Mouse (Mus musculus): ENCODE measurements around the gene Tmem236. TPM values are rescaled to one million over a fixed set of nuclear protein-coding genes. Genes with fewer than 3 reads are reported as not detected.

Gene Tmem236
- polyA plus RNA-seq, 2 experiments: 0.07 to 0.10 TPM

GRCm38 (mm10) chr2:14249839-14250564 lies 75.7 kb downstream of the Tmem236 start:
- WGBS: 72% methylated on average over 3 of the region's 3 CpGs
- H3K9ac ChIP-seq (ENCODE audit: low read depth, low read length, severe bottlenecking): no peak overlapping the region
- no peak for TF ChIP-seq POLR2A (IDR thresholded peaks at IDR 0.05; ENCODE audit: borderline replicate concordance, extremely low read depth, insufficient read depth, insufficient read length)

GRCm38 (mm10) chr2:14251938-14252337 lies 77.6 kb downstream of the Tmem236 start:
- DNase-seq (ENCODE audit: low spot score) (no peak), ATAC-seq (ENCODE audit: low FRiP score, low read depth) (no peak)
- H3K4me1 ChIP-seq (ENCODE audit: control insufficient read depth, insufficient read depth, low read length): no peaks in the 10 kb centered on the region
- no peak overlapping the region for H3K27ac ChIP-seq (replicated peaks; ENCODE audit: low read depth, low read length)
- H3K9me3 ChIP-seq (ENCODE audit: control insufficient read depth, low read length): no peaks in the 10 kb centered on the region
- no peak overlapping the region for H3K9ac ChIP-seq (ENCODE audit: low read depth, low read length, severe bottlenecking)
- no peak overlapping the region for H3K4me3 ChIP-seq (replicated peaks; ENCODE audit: low read length)
- H3K27me3 ChIP-seq (ENCODE audit: control insufficient read depth, insufficient read depth, low read length): no peaks in the 10 kb centered on the region
- 75% methylated on average over 3 of the region's 3 CpGs for WGBS
- H3K36me3 ChIP-seq (ENCODE audit: control insufficient read depth, insufficient read depth, low read length): no peaks in the 10 kb centered on the region
- no peak overlapping the region for H3K4me2 ChIP-seq (replicated peaks; ENCODE audit: low read depth, low read length, severe bottlenecking)
- no peak for TF ChIP-seq POLR2A (IDR thresholded peaks at IDR 0.05; ENCODE audit: borderline replicate concordance, extremely low read depth, insufficient read depth, insufficient read length)

More at GRCm38 (mm10) chr2:14249839-14250564, 75.7 kb downstream of the Tmem236 start:
- no peaks in the 10 kb centered on the region for H3K36me3 ChIP-seq (ENCODE audit: control insufficient read depth, insufficient read depth, low read length)
- H3K27me3 ChIP-seq (ENCODE audit: control insufficient read depth, insufficient read depth, low read length): no peaks in the 10 kb centered on the region
- no peak overlapping the region for H3K27ac ChIP-seq (replicated peaks; ENCODE audit: low read depth, low read length)
- no peak overlapping the region for H3K4me3 ChIP-seq (replicated peaks; ENCODE audit: low read length)
- no peak for DNase-seq (ENCODE audit: low spot score)
- no peaks in the 10 kb centered on the region for H3K9me3 ChIP-seq (ENCODE audit: control insufficient read depth, low read length)
- H3K4me1 ChIP-seq (ENCODE audit: control insufficient read depth, insufficient read depth, low read length): no peaks in the 10 kb centered on the region
- no peak overlapping the region for H3K4me2 ChIP-seq (replicated peaks; ENCODE audit: low read depth, low read length, severe bottlenecking)
- no peak for ATAC-seq (ENCODE audit: low FRiP score, low read depth)

GRCm38 (mm10) chr2:14258345-14258850 lies 84.1 kb downstream of the Tmem236 start:
- Histone ChIP-seq H3K27me3 (ENCODE audit: control insufficient read depth, insufficient read depth, low read length) (no peaks in the 10 kb centered on the region), H3K4me2 (replicated peaks; ENCODE audit: low read depth, low read length, severe bottlenecking) (no peak overlapping the region), H3K4me3 (replicated peaks; ENCODE audit: low read length) (no peak overlapping the region), H3K36me3 (ENCODE audit: control insufficient read depth, insufficient read depth, low read length) (no peaks in the 10 kb centered on the region), H3K9ac (ENCODE audit: low read depth, low read length, severe bottlenecking) (no peak overlapping the region), H3K9me3 (ENCODE audit: control insufficient read depth, low read length) (no peaks in the 10 kb centered on the region), H3K4me1 (ENCODE audit: control insufficient read depth, insufficient read depth, low read length) (no peaks in the 10 kb centered on the region), H3K27ac (replicated peaks; ENCODE audit: low read depth, low read length) (no peak overlapping the region)
- ATAC-seq (ENCODE audit: low FRiP score, low read depth) (no peak), DNase-seq (ENCODE audit: low spot score) (no peak)
- no peak for TF ChIP-seq POLR2A (IDR thresholded peaks at IDR 0.05; ENCODE audit: borderline replicate concordance, extremely low read depth, insufficient read depth, insufficient read length)

GRCm38 (mm10) chr2:14262090-14262489 lies 87.8 kb downstream of the Tmem236 start:
- Histone ChIP-seq H3K36me3 (ENCODE audit: control insufficient read depth, insufficient read depth, low read length) (no peaks in the 10 kb centered on the region), H3K27ac (replicated peaks; ENCODE audit: low read depth, low read length) (no peak overlapping the region), H3K9ac (ENCODE audit: low read depth, low read length, severe bottlenecking) (no peak overlapping the region), H3K27me3 (ENCODE audit: control insufficient read depth, insufficient read depth, low read length) (no peaks in the 10 kb centered on the region), H3K4me2 (replicated peaks; ENCODE audit: low read depth, low read length, severe bottlenecking) (no peak overlapping the region), H3K4me1 (ENCODE audit: control insufficient read depth, insufficient read depth, low read length) (no peaks in the 10 kb centered on the region), H3K9me3 (ENCODE audit: control insufficient read depth, low read length) (no peaks in the 10 kb centered on the region), H3K4me3 (replicated peaks; ENCODE audit: low read length) (no peak overlapping the region)
- DNase-seq (ENCODE audit: low spot score) (no peak), ATAC-seq (ENCODE audit: low FRiP score, low read depth) (no peak)
- TF ChIP-seq POLR2A (IDR thresholded peaks at IDR 0.05; ENCODE audit: borderline replicate concordance, extremely low read depth, insufficient read depth, insufficient read length): no peak
- WGBS: 64% methylated on average over 1 of the region's 1 CpGs

- ATAC-seq (ENCODE audit: low FRiP score, low read depth) (no peak), DNase-seq (ENCODE audit: low spot score) (no peak)
- Histone ChIP-seq H3K36me3 (ENCODE audit: control insufficient read depth, insufficient read depth, low read length) (no peaks in the 10 kb centered on the region), H3K27me3 (ENCODE audit: control insufficient read depth, insufficient read depth, low read length) (no peaks in the 10 kb centered on the region), H3K4me2 (replicated peaks; ENCODE audit: low read depth, low read length, severe bottlenecking) (no peak overlapping the region), H3K9me3 (ENCODE audit: control insufficient read depth, low read length) (no peaks in the 10 kb centered on the region), H3K27ac (replicated peaks; ENCODE audit: low read depth, low read length) (no peak overlapping the region), H3K4me3 (replicated peaks; ENCODE audit: low read length) (no peak overlapping the region), H3K4me1 (ENCODE audit: control insufficient read depth, insufficient read depth, low read length) (no peaks in the 10 kb centered on the region), H3K9ac (ENCODE audit: low read depth, low read length, severe bottlenecking) (no peak overlapping the region)
- TF ChIP-seq POLR2A (IDR thresholded peaks at IDR 0.05; ENCODE audit: borderline replicate concordance, extremely low read depth, insufficient read depth, insufficient read length): no peak
- 62% methylated on average over 1 of the region's 1 CpGs for WGBS
Observed at GRCm38 (mm10) chr2:14269160-14269559, 94.8 kb downstream of the Tmem236 start.

MicroRNA genes within 50 kb of the gene (microRNA counts, 519-probe panel; counts per million panel counts)
- microRNA mmu-miR-511: not detected

Small RNA genes within 50 kb of the gene (microRNA-seq; reads per million reads assigned to microRNA genes)
- gene Mir511: 5.0 reads per million, percentile 14 among the genes with 10 or more reads in this experiment

Other genes starting within 250 kb of the Tmem236 start
- 55.4 and 61.0 TPM in 2 replicates for gene Hacd1, start 118.4 kb upstream of the Tmem236 start, polyA plus RNA-seq (2012; rRNA removed)
- gene Hacd1, start 118.4 kb upstream of the Tmem236 start, polyA plus RNA-seq (2014; fragmentation: Nextera tagmentation; extraction: Ambion mirVana): 74.7 and 75.2 TPM in 2 replicates
- gene Stam, start 100.4 kb upstream of the Tmem236 start, polyA plus RNA-seq (2012; rRNA removed): 48.5 and 48.6 TPM in 2 replicates
- 67.9 and 68.7 TPM in 2 replicates for gene Stam, start 100.4 kb upstream of the Tmem236 start, polyA plus RNA-seq (2014; fragmentation: Nextera tagmentation; extraction: Ambion mirVana)
- gene Mrc1, start 54.9 kb downstream of the Tmem236 start, polyA plus RNA-seq (2012; rRNA removed): 9.9 and 11.8 TPM in 2 replicates
- gene Mrc1, start 54.9 kb downstream of the Tmem236 start, polyA plus RNA-seq (2014; fragmentation: Nextera tagmentation; extraction: Ambion mirVana): 12.7 and 14.9 TPM in 2 replicates
- gene Slc39a12, start 213.8 kb downstream of the Tmem236 start, polyA plus RNA-seq (2012; rRNA removed): 0.14 and 0.26 TPM in 2 replicates
- gene Slc39a12, start 213.8 kb downstream of the Tmem236 start, polyA plus RNA-seq (2014; fragmentation: Nextera tagmentation; extraction: Ambion mirVana): 0.19 and 0.25 TPM in 2 replicates

Measured in limb, embryonic 14.5 days (tissue).